Mouse (Mus musculus): ENCODE data around the gene Gm10518. TPM values are rescaled to one million over a fixed set of nuclear protein-coding genes. Genes with fewer than 3 reads are reported as not detected.

Gene Gm10518
- polyA plus RNA-seq (2012), result 0.18 TPM in 1 of 2 replicates, not detected in the other

DNA sequence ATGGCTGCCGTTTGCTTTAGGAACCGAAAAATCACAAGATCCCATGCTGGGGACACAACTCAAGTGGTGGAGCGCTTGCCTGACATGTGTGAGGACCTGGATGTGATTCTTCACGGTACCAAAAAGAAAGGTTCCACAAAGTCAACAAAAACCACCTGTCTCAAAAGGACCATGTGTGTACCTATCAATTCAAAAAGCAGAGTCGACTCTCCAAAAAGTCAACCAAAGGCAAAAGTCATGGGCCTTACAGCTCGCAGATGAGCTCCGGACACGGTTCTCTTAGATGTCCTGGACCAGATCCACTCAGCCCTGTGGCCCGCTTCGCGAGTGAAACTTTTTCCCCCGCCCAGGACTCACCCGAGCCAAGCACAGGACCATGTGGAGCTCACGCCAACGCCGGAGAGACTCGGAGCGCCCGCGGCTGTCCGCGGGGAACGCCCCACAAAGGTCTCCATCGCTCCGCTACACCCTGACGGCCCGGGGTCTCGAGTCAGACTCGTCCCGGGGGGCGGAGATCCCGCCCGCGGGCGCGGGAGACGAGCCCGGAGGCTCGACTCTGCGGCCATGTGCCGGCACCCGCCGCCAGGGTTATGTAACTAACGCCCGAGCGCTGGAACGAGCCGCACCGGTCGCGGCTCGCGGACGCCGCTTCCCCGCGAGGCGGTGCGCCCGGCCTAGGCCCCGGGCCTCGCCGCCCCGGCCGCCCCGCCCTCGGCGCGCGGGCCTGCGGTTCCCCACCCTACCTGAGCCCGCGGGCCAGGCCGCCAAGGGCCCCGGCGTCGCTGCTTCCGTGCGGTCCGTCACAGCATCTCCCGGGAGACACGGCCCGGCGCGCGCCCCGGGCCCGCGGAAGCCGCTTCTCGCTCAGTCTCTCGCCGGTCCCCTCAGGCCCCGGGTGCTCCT, at the start of gene Gm10518:
TSS of gene Gm10518 (plus strand) at position 767 of the 903 bp plus-strand sequence.

DNA sequence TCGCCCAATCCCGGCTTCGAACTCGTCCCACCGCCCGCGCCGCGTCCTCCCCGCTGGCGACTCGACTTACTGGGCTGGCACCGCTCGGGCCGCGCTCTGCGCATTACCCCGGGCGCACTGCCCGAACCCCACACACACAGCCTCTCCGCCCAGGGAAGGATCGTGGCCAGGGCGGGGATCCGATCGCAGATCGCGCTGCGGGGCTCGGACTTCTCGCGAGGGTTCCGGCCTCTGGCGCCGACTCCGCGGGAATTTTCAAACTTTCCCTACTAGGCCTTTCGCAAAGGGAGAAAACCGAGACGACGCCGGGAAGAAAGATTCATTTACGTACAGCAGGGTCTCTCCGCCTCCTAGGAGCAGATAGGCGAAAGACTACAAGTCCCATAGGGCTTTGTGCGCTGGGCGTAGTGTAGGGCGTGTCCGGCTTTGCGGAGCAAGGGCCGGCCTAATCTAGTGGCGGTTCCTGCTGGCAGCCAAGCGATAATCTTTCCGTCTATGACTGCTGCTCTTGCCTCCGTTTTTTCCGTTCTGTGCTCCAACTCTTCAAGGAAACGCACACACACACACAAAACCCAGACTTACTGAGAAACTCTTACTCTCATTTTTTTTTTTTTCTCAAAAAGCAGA, 450 bp downstream of the Gm10518 start, which contains the start of gene Ahctf1:
TSS of gene Ahctf1 (minus strand) at position 168 of the 627 bp plus-strand sequence.

Other genes with a start within 250 kb of the Gm10518 start
- gene Sccpdh, start 135.2 kb upstream of the Gm10518 start, polyA plus RNA-seq (2012), result 3.4 and 3.5 TPM in 2 replicates
- gene Kif28, start 58.1 kb upstream of the Gm10518 start, polyA plus RNA-seq (2012), result not detected in 2 replicates
- gene Ahctf1, start 304 bp downstream of the Gm10518 start, polyA plus RNA-seq (2012), result 23.8 and 47.6 TPM in 2 replicates
- gene Cdc42bpa, start 157.1 kb downstream of the Gm10518 start, polyA plus RNA-seq (2012), result 3.7 and 4.0 TPM in 2 replicates

Data from megakaryocyte-erythroid progenitor cell, adult 5 weeks (primary cell).